Comparison of ENCODE assay signal across 8 mouse cellular contexts in genomic region chrX:101332375-101333211, GRCm38 (mm10). TPM values are rescaled to one million over a fixed set of nuclear protein-coding genes. Genes with fewer than 3 reads are reported as not detected.
DNase-seq lines count a peak whose midpoint lies in the region; ATAC-seq and TF ChIP-seq lines count a peak whose summit lies in the region.

No protein-coding gene starts in this region.

- TF ChIP-seq POLR2A in kidney, adult 2 months (IDR thresholded peaks at IDR 0.05; ENCODE audit: low read depth, low read length): peak; percentile 21
- peak; percentile 46 for TF ChIP-seq POLR2A in spleen, adult 2 months (IDR thresholded peaks at IDR 0.05; ENCODE audit: low read depth, low read length)

- 16% methylated on average over 43 of the region's 49 CpGs for WGBS in embryonic facial prominence, embryonic 13.5 days
- WGBS in kidney, adult 2 months: under 1% methylated on average over 39 of the region's 49 CpGs
- 11% methylated on average over 30 of the region's 49 CpGs for WGBS in limb, embryonic 12.5 days
- WGBS in midbrain, embryonic 15.5 days: 18% methylated on average over 31 of the region's 49 CpGs
- 32% methylated on average over 39 of the region's 49 CpGs for WGBS in spleen, adult 2 months

- TF ChIP-seq CTCF in kidney, adult 2 months (conservative IDR thresholded peaks at IDR 0.05; ENCODE audit: insufficient read depth, insufficient read length, low read depth, low read length): no peak
- TF ChIP-seq CTCF in spleen, adult 2 months (IDR thresholded peaks at IDR 0.05; ENCODE audit: extremely low read depth, insufficient read depth, insufficient read length, insufficient replicate concordance): no peak

- H3K9ac ChIP-seq in embryonic facial prominence, embryonic 13.5 days: peak overlapping the region; percentile 64
- peak overlapping the region; percentile 40 for H3K9ac ChIP-seq in limb, embryonic 12.5 days (replicated peaks)
- peak overlapping the region; percentile 27 for H3K9ac ChIP-seq in midbrain, embryonic 15.5 days

- peaks cover 4% of the 10 kb centered on the region; the same call in 1 of the 2 replicates for H3K27me3 ChIP-seq in embryonic facial prominence, embryonic 13.5 days
- no peaks in the 10 kb centered on the region for H3K27me3 ChIP-seq in kidney, adult 2 months (replicated peaks; ENCODE audit: control insufficient read depth, insufficient read depth, low read length)
- peaks cover 15% of the 10 kb centered on the region for H3K27me3 ChIP-seq in limb, embryonic 12.5 days
- no peaks in the 10 kb centered on the region for H3K27me3 ChIP-seq in midbrain, embryonic 15.5 days (replicated peaks)
- H3K27me3 ChIP-seq in spleen, adult 2 months (ENCODE audit: control insufficient read depth, insufficient read depth, low read length): no peaks in the 10 kb centered on the region

- peaks cover 5% of the 10 kb centered on the region; the same call in 1 of the 2 replicates for H3K4me1 ChIP-seq in embryonic facial prominence, embryonic 13.5 days
- H3K4me1 ChIP-seq in kidney, adult 2 months (ENCODE audit: control insufficient read depth, insufficient read depth, low read length): peaks cover 4% of the 10 kb centered on the region; the same call in 1 of the 2 replicates
- no peaks in the 10 kb centered on the region for H3K4me1 ChIP-seq in limb, embryonic 12.5 days (replicated peaks)
- H3K4me1 ChIP-seq in midbrain, embryonic 15.5 days: peaks cover 3% of the 10 kb centered on the region; the same call in 1 of the 2 replicates
- peaks cover 2% of the 10 kb centered on the region; the same call in 1 of the 2 replicates for H3K4me1 ChIP-seq in spleen, adult 2 months (ENCODE audit: control insufficient read depth, insufficient read depth, insufficient read length)

- no peaks in the 10 kb centered on the region for H3K9me3 ChIP-seq in embryonic facial prominence, embryonic 13.5 days
- no peaks in the 10 kb centered on the region for H3K9me3 ChIP-seq in limb, embryonic 12.5 days
- no peaks in the 10 kb centered on the region for H3K9me3 ChIP-seq in midbrain, embryonic 15.5 days

- DNase-seq in 3134 (ENCODE audit: extremely low read depth, insufficient read length, low spot score): peak; percentile 93
- peak; percentile 81 to 85 for DNase-seq in adrenal gland, postnatal 36 days
- DNase-seq in heart, adult 18-20 months: peak; percentile 87 to 95
- peak; percentile 96 for DNase-seq in kidney, adult 2 months
- DNase-seq in spleen, adult 2 months (ENCODE audit: low read depth in 1 of 2, low spot score in 2 of 2): peak; percentile 69 to 90

- H3K4me2 ChIP-seq in embryonic facial prominence, embryonic 13.5 days: peak overlapping the region; percentile 57
- H3K4me2 ChIP-seq in limb, embryonic 12.5 days: peak overlapping the region; percentile 49
- H3K4me2 ChIP-seq in midbrain, embryonic 15.5 days: peak overlapping the region; percentile 47

- H3K4me3 ChIP-seq in embryonic facial prominence, embryonic 13.5 days: peak overlapping the region; percentile 37
- H3K4me3 ChIP-seq in kidney, adult 2 months (ENCODE audit: insufficient read depth, low read depth, low read length): peak overlapping the region; percentile 69
- peak overlapping the region; percentile 37 for H3K4me3 ChIP-seq in limb, embryonic 12.5 days (replicated peaks)
- H3K4me3 ChIP-seq in midbrain, embryonic 15.5 days: peak overlapping the region; percentile 32
- peak overlapping the region; percentile 53 for H3K4me3 ChIP-seq in spleen, adult 2 months (ENCODE audit: extremely low read depth, insufficient read depth, insufficient read length)

- no peaks in the 10 kb centered on the region for H3K36me3 ChIP-seq in embryonic facial prominence, embryonic 13.5 days
- H3K36me3 ChIP-seq in kidney, adult 2 months (ENCODE audit: control insufficient read depth, insufficient read depth, low read length): no peaks in the 10 kb centered on the region
- H3K36me3 ChIP-seq in limb, embryonic 12.5 days: no peaks in the 10 kb centered on the region
- no peaks in the 10 kb centered on the region for H3K36me3 ChIP-seq in midbrain, embryonic 15.5 days (replicated peaks)
- H3K36me3 ChIP-seq in spleen, adult 2 months (ENCODE audit: control insufficient read depth, insufficient read depth, low read length): no peaks in the 10 kb centered on the region

- H3K27ac ChIP-seq in embryonic facial prominence, embryonic 13.5 days: peak overlapping the region; percentile 92
- H3K27ac ChIP-seq in kidney, adult 2 months (ENCODE audit: insufficient read depth, low read depth, low read length): peak overlapping the region; percentile 96
- peak overlapping the region; percentile 85 for H3K27ac ChIP-seq in limb, embryonic 12.5 days
- peak overlapping the region; percentile 93 for H3K27ac ChIP-seq in midbrain, embryonic 15.5 days
- peak overlapping the region; percentile 88 for H3K27ac ChIP-seq in spleen, adult 2 months (ENCODE audit: insufficient read depth, low read length)

- ATAC-seq in embryonic facial prominence, embryonic 13.5 days (ENCODE audit: insufficient number of reproducible peaks, insufficient read depth, low FRiP score, low TSS enrichment, low read depth): peak; percentile 93
- peak; percentile 96 for ATAC-seq in limb, embryonic 12.5 days (ENCODE audit: insufficient number of reproducible peaks, insufficient read depth, low FRiP score, low TSS enrichment, low read depth)
- ATAC-seq in midbrain, embryonic 15.5 days (replicated peaks): peak; percentile 97

RNA-seq across cellular contexts. Expression of gene Nlgn3, which starts 33.6 kb away (rescaled TPM):
- total RNA-seq in adrenal gland, postnatal 36 days (2021): 10 to 100 TPM; 18.5 to 28.4 TPM
- polyA plus RNA-seq in embryonic facial prominence, embryonic 13.5 days (2015; fragmentation: Nextera tagmentation; extraction: Ambion mirVana): 14.2 and 20.8 TPM in 2 replicates
- under 1 TPM; 0.39 to 0.74 TPM for total RNA-seq in heart, adult 18-20 months (2021)
- polyA plus RNA-seq in kidney, adult 2 months (2012; rRNA removed): 0.18 and 0.31 TPM in 2 replicates
- polyA plus RNA-seq in limb, embryonic 12.5 days (2016; fragmentation: Nextera tagmentation; extraction: Ambion mirVana): 11.1 and 14.5 TPM in 2 replicates
- polyA plus RNA-seq in midbrain, embryonic 15.5 days (2015; fragmentation: Nextera tagmentation; extraction: Ambion mirVana): 89.5 and 90.3 TPM in 2 replicates
- polyA plus RNA-seq in spleen, adult 2 months (2012; rRNA removed): 0.14 and 0.21 TPM in 2 replicates

RNA-seq across cellular contexts. Expression of gene Gjb1, which starts 43.6 kb away (rescaled TPM):
- under 1 TPM in 1 of 2 experiments, not detected in 1; 0.20 TPM for total RNA-seq in adrenal gland, postnatal 36 days (2021)
- 1.8 TPM in 1 of 2 replicates, not detected in the other for polyA plus RNA-seq in embryonic facial prominence, embryonic 13.5 days (2015; fragmentation: Nextera tagmentation; extraction: Ambion mirVana)
- not detected for total RNA-seq in heart, adult 18-20 months (2021)
- 122 and 132 TPM in 2 replicates for polyA plus RNA-seq in kidney, adult 2 months (2012; rRNA removed)
- 0.14 TPM in 1 of 2 replicates, not detected in the other for polyA plus RNA-seq in limb, embryonic 12.5 days (2016; fragmentation: Nextera tagmentation; extraction: Ambion mirVana)
- polyA plus RNA-seq in midbrain, embryonic 15.5 days (2015; fragmentation: Nextera tagmentation; extraction: Ambion mirVana): 1.0 and 1.1 TPM in 2 replicates
- polyA plus RNA-seq in spleen, adult 2 months (2012; rRNA removed): 2.8 and 4.2 TPM in 2 replicates

RNA-seq across cellular contexts. Expression of gene Med12, which starts 58.8 kb away (rescaled TPM):
- 10 to 100 TPM; 32.2 to 35.1 TPM for total RNA-seq in adrenal gland, postnatal 36 days (2021)
- polyA plus RNA-seq in embryonic facial prominence, embryonic 13.5 days (2015; fragmentation: Nextera tagmentation; extraction: Ambion mirVana): 33.2 and 39.2 TPM in 2 replicates
- 10 to 100 TPM; 13.5 to 19.1 TPM for total RNA-seq in heart, adult 18-20 months (2021)
- 77.2 and 82.6 TPM in 2 replicates for polyA plus RNA-seq in kidney, adult 2 months (2012; rRNA removed)
- 46.0 and 51.7 TPM in 2 replicates for polyA plus RNA-seq in limb, embryonic 12.5 days (2016; fragmentation: Nextera tagmentation; extraction: Ambion mirVana)
- 26.6 and 29.1 TPM in 2 replicates for polyA plus RNA-seq in midbrain, embryonic 15.5 days (2015; fragmentation: Nextera tagmentation; extraction: Ambion mirVana)
- 236 and 243 TPM in 2 replicates for polyA plus RNA-seq in spleen, adult 2 months (2012; rRNA removed)

Comparison
In these comparisons a context has a peak if more than half of its experiments do, and no peak if none do; other contexts are left out.
1. Peak in every context shown above with its lines: DNase-seq, ATAC-seq, H3K4me3 ChIP-seq and H3K27ac ChIP-seq.
2. RNA of gene Gjb1, which starts 43.6 kb away (polyA plus RNA-seq): 122 to 132 TPM in kidney, adult 2 months; 2.8 to 4.2 TPM in spleen, adult 2 months, 1.0 to 1.1 TPM in midbrain, embryonic 15.5 days, 0.14 TPM in limb, embryonic 12.5 days and 1.8 TPM in embryonic facial prominence, embryonic 13.5 days; every median in the first group is over 10 times any median in the second.